In the genomic region with DNA sequence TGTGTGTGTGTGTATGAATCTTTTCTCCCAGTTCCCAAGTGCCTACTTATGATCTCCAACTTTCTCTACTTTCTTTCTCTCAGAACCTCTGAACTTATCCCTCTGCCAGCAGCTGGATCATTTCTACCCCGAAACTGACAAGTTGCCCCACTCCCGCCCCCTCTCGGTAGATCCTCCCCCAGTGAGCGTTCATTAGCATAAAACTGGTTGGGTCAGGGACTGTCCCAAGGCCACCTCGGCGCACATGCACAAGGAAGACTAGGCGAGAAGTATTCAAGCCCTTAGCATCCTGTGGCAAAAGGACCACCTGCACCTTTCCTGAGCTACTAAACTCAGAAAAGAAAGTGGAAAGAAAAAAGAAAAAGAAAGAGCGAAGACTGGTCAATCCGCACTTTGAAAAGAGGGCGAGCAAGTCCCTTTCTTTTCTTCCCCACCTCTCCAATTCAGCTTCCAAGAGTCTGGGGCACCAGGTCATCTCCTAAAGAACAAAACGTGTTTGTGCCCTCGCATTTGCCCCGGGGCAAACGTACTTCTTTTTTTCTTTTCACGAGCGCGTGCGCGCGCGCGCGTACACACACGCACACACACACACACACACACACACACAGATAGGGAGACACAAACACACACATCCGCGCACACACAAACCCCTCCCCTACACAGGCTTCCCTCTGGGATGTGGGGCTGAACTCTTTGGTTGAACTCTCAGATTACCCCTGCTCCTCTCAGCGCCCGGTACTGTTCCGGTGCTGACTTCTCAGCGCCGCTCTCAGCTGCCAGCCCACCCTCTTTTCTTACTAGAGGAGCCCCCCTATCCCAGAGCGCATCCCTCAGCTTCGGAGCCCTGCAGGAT, we compare ENCODE assay signal across 8 mouse cellular contexts. TPM values are rescaled to one million over a fixed set of nuclear protein-coding genes. Genes with fewer than 3 reads are reported as not detected.
DNase-seq lines count a peak whose midpoint lies in the region; ATAC-seq and TF ChIP-seq lines count a peak whose summit lies in the region.

No protein-coding gene starts in this region.

- H3K9me3 ChIP-seq in heart, embryonic 11.5 days (replicated peaks; ENCODE audit: control insufficient read depth, low read length), result no peaks in the 10 kb centered on the region
- H3K9me3 ChIP-seq in kidney, embryonic 14.5 days (ENCODE audit: control insufficient read depth, low read length), result no peaks in the 10 kb centered on the region

- H3K27ac ChIP-seq in left cerebral cortex, adult 2 months, result peak overlapping the region; percentile 56; the same call in 1 of the 2 replicates
- peak overlapping the region; percentile 78 for H3K27ac ChIP-seq in heart, embryonic 11.5 days (ENCODE audit: low read depth, low read length)
- H3K27ac ChIP-seq in kidney, embryonic 14.5 days (ENCODE audit: low read depth, low read length), result peak overlapping the region; percentile 96

- ATAC-seq in heart, embryonic 11.5 days (replicated peaks; ENCODE audit: insufficient number of reproducible peaks, low FRiP score, low TSS enrichment), result peak; percentile 49
- ATAC-seq in kidney, embryonic 14.5 days (ENCODE audit: low FRiP score, low TSS enrichment), result peak; percentile 53

- TF ChIP-seq CTCF in left cerebral cortex, adult 2 months (IDR thresholded peaks at IDR 0.05), result no peak; the same call in 1 of the 2 replicates

- H3K4me1 ChIP-seq in heart, embryonic 11.5 days (ENCODE audit: control insufficient read depth, insufficient read depth, low read length), result peaks cover 2% of the 10 kb centered on the region; the same call in 1 of the 2 replicates
- H3K4me1 ChIP-seq in kidney, embryonic 14.5 days (ENCODE audit: control insufficient read depth, insufficient read depth, low read length), result peaks cover 6% of the 10 kb centered on the region; the same call in 1 of the 2 replicates

- H3K36me3 ChIP-seq in heart, embryonic 11.5 days (ENCODE audit: control insufficient read depth, insufficient read depth, low read length), result no peaks in the 10 kb centered on the region
- no peaks in the 10 kb centered on the region for H3K36me3 ChIP-seq in kidney, embryonic 14.5 days (ENCODE audit: control insufficient read depth, insufficient read depth, low read length)

- under 1% methylated on average over 33 of the region's 33 CpGs for WGBS in heart, embryonic 11.5 days (ENCODE audit: insufficient replicate concordance)
- 1% methylated on average over 33 of the region's 33 CpGs for WGBS in kidney, embryonic 14.5 days

- intact Hi-C loops in left cerebral cortex, adult 2 months (cut with DNase I), result no loop called here

- peak overlapping the region; percentile 57 for H3K4me3 ChIP-seq in left cerebral cortex, adult 2 months
- H3K4me3 ChIP-seq in heart, embryonic 11.5 days (ENCODE audit: low read depth, low read length), result peak overlapping the region; percentile 75
- H3K4me3 ChIP-seq in kidney, embryonic 14.5 days (ENCODE audit: low read length), result peak overlapping the region; percentile 85

- no peaks in the 10 kb centered on the region for H3K27me3 ChIP-seq in heart, embryonic 11.5 days (ENCODE audit: control insufficient read depth, insufficient read depth, low read length)
- H3K27me3 ChIP-seq in kidney, embryonic 14.5 days (ENCODE audit: control insufficient read depth, insufficient read depth, low read length), result peaks cover 3% of the 10 kb centered on the region; the same call in 1 of the 2 replicates

- H3K9ac ChIP-seq in heart, embryonic 11.5 days (ENCODE audit: low read depth, low read length), result peak overlapping the region; percentile 79
- H3K9ac ChIP-seq in kidney, embryonic 14.5 days (ENCODE audit: low read depth, low read length), result peak overlapping the region; percentile 89

- peak overlapping the region; percentile 81 for H3K4me2 ChIP-seq in heart, embryonic 11.5 days
- H3K4me2 ChIP-seq in kidney, embryonic 14.5 days (replicated peaks; ENCODE audit: low read depth, low read length), result peak overlapping the region; percentile 58

- no peak for DNase-seq in left cerebral cortex, adult 2 months (ENCODE audit: extremely low spot score in 1 of 2, low spot score in 2 of 2)
- DNase-seq in left cerebral cortex, adult 18-20 months (ENCODE audit: low spot score in 2 of 2), result no peak
- peak; percentile 75 for DNase-seq in embryo, embryonic 11 days
- DNase-seq in lung, postnatal 10 days, result peak; percentile 86
- DNase-seq in retina, embryonic 14.5 days (ENCODE audit: low spot score), result peak; percentile 71
- no peak for DNase-seq in layer of hippocampus, postnatal 25 days (ENCODE audit: extremely low spot score in 1 of 2, low spot score in 1 of 2)

RNA-seq across cellular contexts. Expression of a gene that starts 2.2 kb away (rescaled TPM):
- 1 to 10 TPM; 3.4 to 5.6 TPM for total RNA-seq in left cerebral cortex, adult 2 months (2021)
- 10 to 100 TPM in 1 of 2 experiments, 1 to 10 TPM in 1; 7.0 to 10.4 TPM for total RNA-seq in left cerebral cortex, adult 18-20 months (2021)
- 3.1 and 3.8 TPM in 2 replicates for polyA plus RNA-seq in heart, embryonic 11.5 days (2014; fragmentation: Nextera tagmentation; extraction: Ambion mirVana)
- polyA plus RNA-seq in kidney, embryonic 14.5 days (2014; fragmentation: Nextera tagmentation; extraction: Ambion mirVana), result 28.3 and 39.3 TPM in 2 replicates
- 1 to 10 TPM; 3.6 to 4.9 TPM for total RNA-seq in layer of hippocampus, postnatal 25 days (2021)

Comparison
In these comparisons a context has a peak if more than half of its experiments do, and no peak if none do; other contexts are left out.
1. DNase-seq: peak in embryo, embryonic 11 days (single experiment), lung, postnatal 10 days (single experiment) and retina, embryonic 14.5 days (single experiment); none in left cerebral cortex, adult 2 months (0 of 2), left cerebral cortex, adult 18-20 months (0 of 2) and layer of hippocampus, postnatal 25 days (0 of 2).
2. Peak in every context shown above with its lines, with median percentiles within 50 percentile points of each other: H3K27ac ChIP-seq and H3K4me3 ChIP-seq.